Mouse (Mus musculus): ENCODE measurements around the gene Rapgef3. TPM values are rescaled to one million over a fixed set of nuclear protein-coding genes. Genes with fewer than 3 reads are reported as not detected.
A peak's percentile ranks its signal among the peaks of the same experiment; 100 is the strongest.

Gene Rapgef3
- total RNA-seq, 2 experiments from 2014 or later, result 50.0 to 52.0 TPM

- no peak for DNase-seq (ENCODE audit: low spot score in 2 of 2)
Observed at GRCm38 (mm10) chr15:97724346-97725197, 43.2 kb downstream of the Rapgef3 start.

DNA sequence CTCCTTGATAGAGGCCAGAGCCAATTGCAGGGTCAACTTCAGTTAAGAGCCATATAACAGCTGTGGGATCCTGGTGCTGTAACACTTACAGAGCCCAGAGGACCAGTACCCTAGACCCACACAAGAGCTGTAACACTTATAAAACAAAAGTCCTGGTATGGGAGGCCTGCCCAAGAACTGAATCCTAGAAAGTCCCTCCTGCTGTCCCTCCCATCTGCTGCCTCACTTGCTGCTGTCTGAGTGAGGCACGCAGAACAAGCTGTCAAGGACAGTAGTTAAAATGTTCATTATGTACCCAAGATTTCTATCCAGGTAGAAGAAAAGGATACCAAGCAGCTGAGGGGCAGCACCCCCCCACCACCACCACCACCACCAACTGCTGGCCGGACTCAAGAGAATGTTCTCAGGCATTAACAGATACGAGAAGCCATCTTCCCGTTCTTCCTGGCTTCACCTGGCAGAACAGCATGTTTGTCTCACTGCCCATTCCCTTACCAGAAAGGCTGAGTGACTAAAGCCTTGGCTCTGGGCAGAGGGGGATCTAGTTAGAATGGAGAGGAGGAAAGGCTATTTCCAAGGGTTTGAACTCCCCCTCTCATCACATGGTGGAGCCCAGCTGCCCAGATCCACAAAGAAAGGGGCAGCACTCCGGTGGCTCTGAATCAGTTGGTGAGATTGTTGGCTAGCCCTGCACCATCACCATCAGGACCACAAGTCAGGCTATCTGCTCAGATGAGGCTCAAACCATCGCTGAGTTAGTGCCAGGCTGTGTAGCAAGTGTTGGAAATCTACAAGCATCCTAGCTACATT lies 44.0 kb downstream of the Rapgef3 start:
- DNase-seq (ENCODE audit: low spot score in 2 of 2), result peak in 1 of 2 experiments; percentile 43

- no peak for DNase-seq (ENCODE audit: low spot score in 2 of 2)
Observed at GRCm38 (mm10) chr15:97721008-97721701, 46.6 kb downstream of the Rapgef3 start.

DNA sequence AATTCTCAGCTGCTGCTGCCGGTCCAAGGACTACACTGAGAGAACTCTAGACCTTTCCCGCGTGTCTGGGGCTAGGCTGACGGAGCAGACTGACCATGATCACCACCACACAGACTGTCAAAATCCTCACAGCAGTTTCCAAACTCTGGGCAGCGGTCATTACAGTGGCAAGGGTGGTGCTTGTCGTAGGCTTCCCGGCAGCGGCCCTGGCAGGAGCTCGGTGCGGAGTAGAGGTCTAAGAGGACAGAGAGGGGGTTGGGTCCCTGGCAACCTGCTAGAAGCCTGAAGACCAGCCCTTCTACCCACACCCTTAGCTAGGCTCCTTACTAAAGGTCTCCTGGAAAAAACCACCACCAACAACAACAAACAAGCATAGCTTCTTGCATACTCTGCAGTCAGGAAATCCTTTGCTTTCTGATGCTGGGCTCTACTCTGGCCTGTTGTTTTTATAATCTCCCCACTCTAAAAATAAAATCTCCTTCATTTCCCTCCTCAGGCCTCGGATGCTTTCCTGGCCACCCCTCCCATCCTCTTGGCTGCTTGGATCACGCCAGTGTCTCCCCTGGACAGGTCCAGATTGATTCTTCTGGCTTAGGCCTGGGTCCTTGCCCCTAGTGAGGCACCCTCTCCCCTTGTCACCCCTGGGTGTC lies 47.6 kb downstream of the Rapgef3 start:
- no peak for DNase-seq (ENCODE audit: low spot score in 2 of 2)

DNA sequence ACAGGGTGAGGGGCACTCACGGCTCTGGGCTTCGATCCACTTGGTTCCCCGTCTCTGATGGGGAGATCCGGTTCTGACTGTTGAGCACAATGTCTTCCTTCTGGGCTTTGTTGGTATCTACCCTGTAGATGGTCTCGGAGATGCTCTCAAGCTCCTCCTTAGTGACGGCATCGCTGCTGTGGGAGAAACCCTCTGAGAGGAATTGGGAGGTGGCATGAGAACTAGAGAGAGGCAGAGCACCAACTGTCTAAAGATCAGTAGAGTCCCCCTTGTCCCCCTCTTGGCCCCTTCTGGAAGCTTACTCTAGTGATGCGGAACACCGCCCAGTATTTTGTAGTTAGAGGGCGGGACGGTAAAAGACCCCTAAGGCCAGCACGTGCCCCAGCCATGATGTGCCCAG lies 48.3 kb downstream of the Rapgef3 start:
- DNase-seq (ENCODE audit: low spot score in 2 of 2), result no peak

- no peak for DNase-seq (ENCODE audit: low spot score in 2 of 2)
Observed at GRCm38 (mm10) chr15:97718535-97719155, 49.1 kb downstream of the Rapgef3 start.

GRCm38 (mm10) chr15:97717861-97718534 lies 49.8 kb downstream of the Rapgef3 start:
- peak in 1 of 2 experiments; percentile 66 for DNase-seq (ENCODE audit: low spot score in 2 of 2)

DNA sequence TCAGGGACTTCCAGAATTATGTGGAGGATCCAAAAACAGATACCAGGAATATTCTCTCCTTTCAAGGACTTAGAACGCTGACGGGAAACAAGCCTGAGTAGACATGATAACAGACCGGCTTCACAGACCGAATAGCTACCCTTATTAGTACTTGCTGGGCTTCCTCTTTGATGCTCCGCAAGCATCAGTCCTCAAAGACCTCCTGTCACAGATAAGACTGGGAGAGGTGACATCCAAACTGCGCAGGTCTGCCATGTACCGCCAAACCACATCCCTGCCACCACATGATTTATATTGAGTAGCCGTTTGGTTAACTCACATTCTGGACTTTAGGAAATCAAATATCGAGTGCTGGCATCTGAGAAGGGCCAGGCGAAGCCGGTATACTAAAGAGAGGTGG lies 51.0 kb downstream of the Rapgef3 start:
- no peak for DNase-seq (ENCODE audit: low spot score in 2 of 2)

DNA sequence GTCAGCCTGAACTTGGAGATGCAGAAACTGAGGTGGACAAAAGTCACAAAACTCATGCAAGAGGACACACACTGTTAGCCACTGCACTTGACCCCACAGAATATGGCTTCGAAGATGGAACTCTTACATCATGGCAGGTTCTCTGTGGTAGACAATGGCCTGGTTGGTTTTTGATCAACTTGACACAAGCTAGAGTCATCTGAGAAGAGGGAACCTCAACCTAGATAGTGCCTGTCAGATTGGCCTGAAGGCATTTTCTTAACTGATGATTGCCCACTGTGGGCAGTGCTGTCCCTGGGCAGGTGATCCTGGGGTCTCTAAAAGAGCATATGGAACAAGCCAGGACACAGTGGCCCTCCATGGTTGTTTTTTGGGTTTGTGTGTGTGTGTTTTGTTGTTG lies 52.0 kb downstream of the Rapgef3 start:
- DNase-seq (ENCODE audit: low spot score in 2 of 2), result no peak

DNA sequence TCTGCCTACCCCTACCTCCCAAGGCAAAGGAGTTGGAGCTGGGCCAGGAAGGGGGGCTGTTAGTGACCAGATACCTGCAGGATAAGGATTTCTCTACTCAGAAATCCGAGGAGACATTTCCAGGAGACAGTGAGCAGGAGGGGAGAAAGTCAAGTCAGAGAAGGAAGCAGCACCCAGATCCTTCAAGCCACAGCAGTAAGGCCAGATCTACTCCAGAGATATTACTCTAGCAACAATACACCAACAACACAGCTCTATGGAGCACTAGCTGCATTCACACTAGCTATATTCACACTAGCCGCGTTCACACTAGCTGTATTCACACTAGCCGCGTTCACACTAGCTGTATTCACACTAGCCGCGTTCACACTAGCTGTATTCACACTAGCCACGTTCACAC lies 52.7 kb downstream of the Rapgef3 start:
- DNase-seq (ENCODE audit: low spot score in 2 of 2), result no peak

DNA sequence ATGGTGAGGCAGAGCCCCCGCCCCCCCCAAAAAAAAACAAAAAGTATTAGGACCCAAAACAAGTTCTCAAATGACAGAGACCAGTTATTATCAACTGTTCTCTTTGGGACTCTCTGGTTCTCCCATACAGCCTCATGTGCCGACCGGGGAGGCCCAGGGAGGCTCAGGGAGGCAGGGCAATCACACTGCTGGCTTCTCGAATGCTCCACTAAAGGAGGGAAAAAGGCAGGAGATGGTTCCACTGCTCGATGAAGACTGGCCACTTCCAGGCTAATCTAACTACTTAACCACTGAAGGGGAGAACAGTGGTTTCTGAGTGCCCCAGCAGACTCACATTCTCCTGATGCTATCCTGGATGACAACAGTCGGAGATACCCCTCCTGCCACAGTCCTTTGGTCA lies 55.2 kb downstream of the Rapgef3 start:
- DNase-seq (ENCODE audit: low spot score in 2 of 2), result no peak

- DNase-seq (ENCODE audit: low spot score in 2 of 2), result no peak
Observed at GRCm38 (mm10) chr15:97710906-97711305, 56.9 kb downstream of the Rapgef3 start.

- peak; percentile 84 to 91 for DNase-seq (ENCODE audit: low spot score in 2 of 2)
Observed at GRCm38 (mm10) chr15:97705211-97706050, 62.3 kb downstream of the Rapgef3 start, which contains the start of gene Rpap3. Rpap3 (minus strand) TSS chr15:97705825.

DNA sequence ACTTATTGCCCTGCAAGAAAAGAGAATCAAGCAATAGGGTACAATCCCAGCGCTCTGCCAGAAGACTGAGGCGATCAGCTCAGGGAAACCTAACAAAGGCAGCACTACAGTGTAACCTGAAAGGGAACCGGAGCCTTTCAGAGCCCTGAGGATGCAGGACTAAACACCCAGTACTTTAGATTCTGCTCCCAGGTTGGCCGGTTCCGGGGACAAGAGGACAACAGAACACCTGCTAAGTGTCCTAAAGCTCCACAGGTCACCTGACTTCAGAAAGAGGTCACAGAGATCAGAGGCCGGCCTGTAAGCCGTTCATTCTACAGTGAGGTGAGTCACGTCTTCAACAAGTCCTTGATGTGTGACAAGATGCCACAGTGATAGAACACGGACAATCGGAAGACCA lies 71.2 kb downstream of the Rapgef3 start:
- DNase-seq (ENCODE audit: low spot score in 2 of 2), result no peak

Other genes starting within 250 kb of the Rapgef3 start
- 10 to 100 TPM; 21.2 to 22.8 TPM for gene Rpap3, start 62.1 kb downstream of the Rapgef3 start, total RNA-seq (2021)
- 1 to 10 TPM; 1.2 TPM for gene Endou, start 36.6 kb downstream of the Rapgef3 start, total RNA-seq (2021)
- gene Slc48a1, start 10.5 kb upstream of the Rapgef3 start, total RNA-seq (2021), result 100 to 1,000 TPM; 138 to 140 TPM
- gene Hdac7, start 76.5 kb upstream of the Rapgef3 start, total RNA-seq (2021), result 10 to 100 TPM; 17.9 to 20.7 TPM
- gene Vdr, start 142.7 kb upstream of the Rapgef3 start, total RNA-seq (2021), result under 1 TPM; 0.07 to 0.48 TPM
- gene Tmem106c, start 196.2 kb upstream of the Rapgef3 start, total RNA-seq (2021), result 10 to 100 TPM; 33.0 to 36.5 TPM
- 1 to 10 TPM; 1.3 to 1.6 TPM for gene Col2a1, start 236.7 kb upstream of the Rapgef3 start, total RNA-seq (2021)